Mouse (Mus musculus) heart, postnatal 0 days (tissue): ENCODE measurements around the gene 2900026A02Rik.

Experiments
- CTCF ChIP-seq: IDR thresholded peaks from 2 replicates; pipeline ENCODE4 v1.5.1; 2016; ENCODE audit warnings: antibody characterized with exemption, control low read depth, low read depth
- EP300 ChIP-seq: IDR thresholded peaks from 2 replicates; pipeline ENCODE4 v1.6.1; 2016; ENCODE audit warnings: antibody characterized with exemption, low read depth

DNA sequence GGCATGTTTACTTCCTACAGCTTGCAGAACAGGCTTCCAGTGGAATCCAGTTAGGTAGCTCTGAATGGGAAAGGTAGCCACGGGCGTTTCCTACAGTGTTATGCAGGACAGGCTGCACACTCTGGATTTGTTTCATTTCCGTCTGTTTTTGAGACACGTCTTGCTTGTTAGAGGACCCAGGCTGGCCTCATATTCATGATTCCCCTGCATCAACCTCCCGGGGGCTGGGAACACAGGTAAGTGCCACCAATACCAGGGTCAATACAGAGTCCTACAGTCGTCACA lies 99.5 kb downstream of the 2900026A02Rik start:
- TF ChIP-seq CTCF (no peak), EP300 (no peak)
